Mouse (Mus musculus) ovary, adult 18-20 months (tissue): Measurements from ENCODE around the gene Gm29735.
"Not testable (repeated sequence)": the region's sequence is repeated elsewhere in the genome, so short reads cannot be mapped to it uniquely, and the experiment has no call there.

Experiments
- DNase-seq: peaks from one replicate; pipeline ENCODE4 v3.0.0; 2022; ENCODE audit warnings: low spot score, mixed read lengths

Gm29735 gene

GRCm38 (mm10) chr7:142157013-142157412, at the start of gene Gm29735:
Gene Gm29735 (minus strand): TSS chr7:142157113.
- DNase-seq = not testable (repeated sequence)

GRCm38 (mm10) chr7:142205488-142205887, 48.6 kb upstream of the Gm29735 start:
- no peak for DNase-seq

- no peak for DNase-seq
Observed at GRCm38 (mm10) chr7:142201064-142201463, 44.2 kb upstream of the Gm29735 start, which contains the start of gene Krtap5-3. Gene Krtap5-3 (plus strand): TSS chr7:142201364.

- no peak for DNase-seq
Observed at GRCm38 (mm10) chr7:142198748-142199147, 41.8 kb upstream of the Gm29735 start.

- DNase-seq = no peak
Observed at GRCm38 (mm10) chr7:142190289-142190688, 33.4 kb upstream of the Gm29735 start, which contains the start of gene Gm10153. Gene Gm10153 (minus strand): TSS chr7:142190389.

- DNase-seq = no peak
Observed at GRCm38 (mm10) chr7:142188156-142188555, 31.2 kb upstream of the Gm29735 start.

- no peak for DNase-seq
Observed at GRCm38 (mm10) chr7:142181021-142181420, 24.1 kb upstream of the Gm29735 start.

GRCm38 (mm10) chr7:142178685-142179084, 21.8 kb upstream of the Gm29735 start:
- DNase-seq = no peak

- DNase-seq = not testable (repeated sequence)
Observed at GRCm38 (mm10) chr7:142175905-142176304, 19.0 kb upstream of the Gm29735 start, which contains the start of gene Krtap5-2. Gene Krtap5-2 (minus strand): TSS chr7:142176005.

GRCm38 (mm10) chr7:142169836-142170235, 12.9 kb upstream of the Gm29735 start:
- DNase-seq = no peak

GRCm38 (mm10) chr7:142165639-142166038, 8.7 kb upstream of the Gm29735 start, which contains the start of gene Gm4553:
Gene Gm4553 (minus strand): TSS chr7:142165739.
- not testable (repeated sequence) for DNase-seq

GRCm38 (mm10) chr7:142159366-142159765, 2.5 kb upstream of the Gm29735 start:
- DNase-seq = no peak

- DNase-seq = no peak
Observed at GRCm38 (mm10) chr7:142155308-142155707, 1.6 kb downstream of the Gm29735 start.

- DNase-seq = no peak
Observed at GRCm38 (mm10) chr7:142152191-142152590, 4.7 kb downstream of the Gm29735 start.

- DNase-seq = no peak
Observed at GRCm38 (mm10) chr7:142148633-142149032, 8.3 kb downstream of the Gm29735 start.

- DNase-seq = peak; percentile 5
Observed at GRCm38 (mm10) chr7:142146033-142146432, 10.9 kb downstream of the Gm29735 start.

- DNase-seq = no peak
Observed at GRCm38 (mm10) chr7:142145413-142145940, 11.4 kb downstream of the Gm29735 start.

- no peak for DNase-seq
Observed at GRCm38 (mm10) chr7:142144507-142144906, 12.4 kb downstream of the Gm29735 start, which contains the start of gene Gm45337. Gene Gm45337 (minus strand): TSS chr7:142144607.

- DNase-seq = not testable (repeated sequence)
Observed at GRCm38 (mm10) chr7:142143506-142144010, 13.4 kb downstream of the Gm29735 start.

- no peak for DNase-seq
Observed at GRCm38 (mm10) chr7:142140696-142141095, 16.2 kb downstream of the Gm29735 start.

- not testable (repeated sequence) for DNase-seq
Observed at GRCm38 (mm10) chr7:142135934-142136333, 21.0 kb downstream of the Gm29735 start, which contains the start of gene Gm39115. Gene Gm39115 (minus strand): TSS chr7:142136034.

GRCm38 (mm10) chr7:142134206-142134995, 22.5 kb downstream of the Gm29735 start:
- no peak for DNase-seq

GRCm38 (mm10) chr7:142128843-142129242, 28.1 kb downstream of the Gm29735 start:
- no peak for DNase-seq
